In the genomic region with DNA sequence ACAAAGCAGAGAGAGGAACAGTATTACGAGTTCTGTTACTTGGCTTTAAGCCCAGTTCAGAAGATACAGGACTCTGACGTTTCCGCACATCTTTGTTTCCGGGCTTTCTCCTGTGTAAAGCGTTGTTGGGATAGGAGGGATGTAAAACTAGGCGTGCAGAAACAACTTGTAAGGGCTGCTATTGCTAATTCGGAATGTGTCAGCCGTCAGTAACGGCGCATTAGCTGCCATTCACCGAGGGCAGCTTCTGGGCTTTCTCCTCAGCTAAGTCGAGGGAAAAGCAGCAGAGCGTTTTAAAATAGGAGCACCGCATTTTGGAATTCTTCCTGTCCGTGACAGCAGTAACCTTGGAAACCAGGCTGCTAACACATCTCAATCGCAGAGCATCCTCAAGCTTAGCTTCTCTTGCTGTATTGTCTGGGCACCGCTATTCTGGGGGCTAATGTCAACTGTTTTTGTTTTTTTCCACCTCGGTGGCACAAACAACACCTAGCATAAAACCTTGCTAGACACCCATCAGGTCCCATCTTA, we compare ENCODE assay signal across 8 mouse cellular contexts. TPM values are rescaled to one million over a fixed set of nuclear protein-coding genes. Genes with fewer than 3 reads are reported as not detected.
A peak's percentile ranks its signal among the peaks of the same experiment; 100 is the strongest.
DNase-seq lines count a peak whose midpoint lies in the region; ATAC-seq lines count a peak whose summit lies in the region.

No protein-coding gene starts in this region.

- peaks cover 6% of the 10 kb centered on the region; the same call in 1 of the 2 replicates for H3K4me1 ChIP-seq in kidney, embryonic 14.5 days (ENCODE audit: control insufficient read depth, insufficient read depth, low read length)
- peaks cover 21% of the 10 kb centered on the region for H3K4me1 ChIP-seq in liver, embryonic 12.5 days

- H3K27ac ChIP-seq in kidney, embryonic 14.5 days (ENCODE audit: low read depth, low read length), result peak overlapping the region; percentile 47; the same call in 1 of the 2 replicates
- no peak overlapping the region for H3K27ac ChIP-seq in liver, embryonic 12.5 days

- peak overlapping the region; percentile 87 for H3K9ac ChIP-seq in kidney, embryonic 14.5 days (ENCODE audit: low read depth, low read length)
- H3K9ac ChIP-seq in liver, embryonic 12.5 days, result peak overlapping the region; percentile 81

- H3K36me3 ChIP-seq in kidney, embryonic 14.5 days (ENCODE audit: control insufficient read depth, insufficient read depth, low read length), result no peaks in the 10 kb centered on the region
- H3K36me3 ChIP-seq in liver, embryonic 12.5 days, result no peaks in the 10 kb centered on the region

- H3K27me3 ChIP-seq in kidney, embryonic 14.5 days (ENCODE audit: control insufficient read depth, insufficient read depth, low read length), result no peaks in the 10 kb centered on the region
- 0 out of 2 replicates have a peak, but pooled peaks cover 14% of the 10 kb centered on the region for H3K27me3 ChIP-seq in liver, embryonic 12.5 days (replicated peaks)

- H3K4me2 ChIP-seq in kidney, embryonic 14.5 days (replicated peaks; ENCODE audit: low read depth, low read length), result peak overlapping the region; percentile 91
- peak overlapping the region; percentile 98 for H3K4me2 ChIP-seq in liver, embryonic 12.5 days

- H3K9me3 ChIP-seq in kidney, embryonic 14.5 days (ENCODE audit: control insufficient read depth, low read length), result no peaks in the 10 kb centered on the region
- H3K9me3 ChIP-seq in liver, embryonic 12.5 days (replicated peaks), result no peaks in the 10 kb centered on the region

- ATAC-seq in kidney, embryonic 14.5 days (ENCODE audit: low FRiP score, low TSS enrichment), result no peak
- ATAC-seq in liver, embryonic 12.5 days, result no peak

- 2% methylated on average over 18 of the region's 18 CpGs for WGBS in kidney, embryonic 14.5 days
- 9% methylated on average over 18 of the region's 18 CpGs for WGBS in liver, embryonic 12.5 days (ENCODE audit: insufficient replicate concordance)

- H3K4me3 ChIP-seq in kidney, embryonic 14.5 days (ENCODE audit: low read length), result peak overlapping the region; percentile 82
- peak overlapping the region; percentile 80 for H3K4me3 ChIP-seq in liver, embryonic 12.5 days

- peak; percentile 5 for DNase-seq in gastrocnemius, postnatal 10 days
- no peak for DNase-seq in gastrocnemius, adult 8-10 months (ENCODE audit: low spot score in 2 of 2)
- peak; percentile 15 to 17 for DNase-seq in adrenal gland, postnatal 36 days
- peak; percentile 12 for DNase-seq in forelimb bud, embryonic 11.5 days (ENCODE audit: low read depth, low spot score)
- DNase-seq in natural killer cell, adult 2 months (ENCODE audit: low spot score in 2 of 2), result peak; percentile 6 to 8
- peak; percentile 9 for DNase-seq in yolk sac, embryonic 10.5 days (ENCODE audit: low spot score)

RNA-seq across cellular contexts. Expression of a gene that starts 0.6 kb away (rescaled TPM):
- 10 to 100 TPM; 32.7 to 38.7 TPM for total RNA-seq in gastrocnemius, postnatal 10 days (2021)
- 1 to 10 TPM; 4.8 to 5.9 (median 5.6) TPM for total RNA-seq in gastrocnemius, adult 8-10 months (2022)
- 10 to 100 TPM; 40.5 to 50.6 TPM for total RNA-seq in adrenal gland, postnatal 36 days (2021)
- polyA plus RNA-seq in kidney, embryonic 14.5 days (2014; fragmentation: Nextera tagmentation; extraction: Ambion mirVana), result 18.3 and 25.5 TPM in 2 replicates
- polyA plus RNA-seq in liver, embryonic 12.5 days (2016; fragmentation: Nextera tagmentation; extraction: Ambion mirVana), result 9.8 and 11.8 TPM in 2 replicates

RNA-seq across cellular contexts. Expression of a gene that starts 59.2 kb away (rescaled TPM):
- total RNA-seq in gastrocnemius, postnatal 10 days (2021), result under 1 TPM; 0.78 to 0.95 TPM
- under 1 TPM in 3 of 4 experiments, not detected in 1; 0.25 to 0.48 (median 0.27) TPM for total RNA-seq in gastrocnemius, adult 8-10 months (2022)
- 100 to 1,000 TPM; 103 to 188 TPM for total RNA-seq in adrenal gland, postnatal 36 days (2021)
- polyA plus RNA-seq in kidney, embryonic 14.5 days (2014; fragmentation: Nextera tagmentation; extraction: Ambion mirVana), result 1.7 and 2.8 TPM in 2 replicates
- 0.25 and 0.29 TPM in 2 replicates for polyA plus RNA-seq in liver, embryonic 12.5 days (2016; fragmentation: Nextera tagmentation; extraction: Ambion mirVana)

Comparison
In these comparisons a context has a peak if more than half of its experiments do, and no peak if none do; other contexts are left out.
1. DNase-seq: peak in gastrocnemius, postnatal 10 days (single experiment), adrenal gland, postnatal 36 days (2 of 2), forelimb bud, embryonic 11.5 days (single experiment), natural killer cell, adult 2 months (2 of 2) and yolk sac, embryonic 10.5 days (single experiment); none in gastrocnemius, adult 8-10 months (0 of 2).
2. RNA of a gene that starts 0.6 kb away (total RNA-seq): 40.5 to 50.6 TPM in adrenal gland, postnatal 36 days and 32.7 to 38.7 TPM in gastrocnemius, postnatal 10 days; 4.8 to 5.9 TPM in gastrocnemius, adult 8-10 months; every median in the first group is over 4 times any median in the second.
3. RNA of a gene that starts 59.2 kb away (total RNA-seq): 103 to 188 TPM in adrenal gland, postnatal 36 days; 0.78 to 0.95 TPM in gastrocnemius, postnatal 10 days and 0.25 to 0.48 TPM in gastrocnemius, adult 8-10 months; every median in the first group is over 10 times any median in the second.